Mouse (Mus musculus): ENCODE data around the gene Prkcq.

DNA sequence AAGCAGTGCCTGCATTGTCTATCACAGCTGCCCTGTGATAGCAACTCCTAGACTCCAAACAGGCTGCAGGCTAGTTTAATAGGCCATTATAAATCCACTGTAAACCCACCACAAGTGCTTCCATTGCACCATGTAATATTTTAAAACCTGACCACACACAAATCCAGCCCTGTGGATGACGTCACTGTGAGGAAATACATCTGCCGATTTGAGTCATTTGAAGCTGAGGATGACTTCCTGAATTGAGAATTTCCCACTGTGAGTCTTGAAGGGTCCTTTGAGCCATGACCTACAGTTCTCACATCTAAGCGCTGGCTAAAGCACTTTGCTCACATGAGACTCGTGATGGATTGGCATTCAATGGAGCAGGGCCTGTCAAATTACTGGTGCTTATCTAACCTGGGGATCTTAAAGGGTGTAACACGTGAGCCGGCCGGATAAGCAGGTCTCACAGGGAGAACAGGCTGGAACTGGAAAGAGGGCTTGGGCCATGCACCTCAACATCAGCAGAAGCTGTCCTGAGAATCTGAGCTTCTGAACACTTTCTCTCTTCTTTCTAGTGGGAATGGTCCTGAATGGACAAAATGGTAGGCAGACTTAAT lies 40.2 kb downstream of the Prkcq start:
- no peak for TF ChIP-seq POLR2A (IDR thresholded peaks at IDR 0.05; ENCODE audit: low read depth, low read length)
- no peak for TF ChIP-seq CTCF (conservative IDR thresholded peaks at IDR 0.05; ENCODE audit: insufficient read depth, insufficient read length, low read depth, low read length)

Data from kidney, adult 2 months (tissue).